Mouse (Mus musculus) heart, postnatal 0 days (tissue): ENCODE measurements at regions not wholly inside any gene's neighbourhood (a gene's known extent, or its start where the extent isn't known, plus 50 kb on each side); places are given as distances from the start of the nearest gene placed in this dataset.

Source experiments
- ATAC-seq: fragments of 200-750 bp; cut with Nextera tagmentation; 2 replicates; pipeline ENCODE4 v1.8.0; 2017; ENCODE audit warnings: low read depth, moderate number of reproducible peaks, moderate library complexity; ENCODE audit not compliant: insufficient read depth
- DNase-seq: peaks from one replicate; pipeline ENCODE4 v3.0.0-alpha.2; 2016; ENCODE audit warnings: low spot score
- H3K27ac ChIP-seq: fragments of 300-500 bp; sonication (generic); 2 replicates; pipeline ENCODE4 v1.5.1; 2014; ENCODE audit warnings: low read depth, mild to moderate bottlenecking
- H3K27me3 ChIP-seq: fragments of 300-500 bp; sonication (generic); 2 replicates; pipeline ENCODE4 v1.6.1; 2014; ENCODE audit warnings: low read length, mixed read lengths; ENCODE audit not compliant: control insufficient read depth, insufficient read depth
- H3K36me3 ChIP-seq: fragments of 300-500 bp; sonication (generic); replicated peaks from 2 replicates; pipeline ENCODE4 v1.6.1; 2014; ENCODE audit warnings: low read length, mixed read lengths; ENCODE audit not compliant: control insufficient read depth, insufficient read depth
- H3K4me1 ChIP-seq: fragments of 300-500 bp; sonication (generic); 2 replicates; pipeline ENCODE4 v1.6.1; 2014; ENCODE audit warnings: antibody characterized with exemption; ENCODE audit not compliant: control insufficient read depth, insufficient read depth
- H3K4me2 ChIP-seq: fragments of 300-500 bp; sonication (generic); 2 replicates; pipeline ENCODE4 v1.6.1; 2014; ENCODE audit warnings: low read depth, mild to moderate bottlenecking, low read length, moderate library complexity
- H3K4me3 ChIP-seq: fragments of 300-500 bp; sonication (generic); 2 replicates; pipeline ENCODE4 v1.5.1; 2014; ENCODE audit warnings: low read depth, low read length
- H3K9ac ChIP-seq: fragments of 300-500 bp; sonication (generic); replicated peaks from 2 replicates; pipeline ENCODE4 v1.6.1; 2014; ENCODE audit warnings: low read depth, low read length, mixed read lengths
- H3K9me3 ChIP-seq: fragments of 300-500 bp; sonication (generic); replicated peaks from 2 replicates; pipeline ENCODE4 v1.6.1; 2016; ENCODE audit warnings: low read length; ENCODE audit not compliant: control insufficient read depth
- CTCF ChIP-seq: IDR thresholded peaks from 2 replicates; pipeline ENCODE4 v1.5.1; 2016; ENCODE audit warnings: antibody characterized with exemption, control low read depth, low read depth
- EP300 ChIP-seq: IDR thresholded peaks from 2 replicates; pipeline ENCODE4 v1.6.1; 2016; ENCODE audit warnings: antibody characterized with exemption, low read depth
- WGBS: fragments of 180-500 bp; shearing (Covaris S2); extraction: QIAGEN DNeasy Blood & Tissue Kit; methylation state at CpG from one replicate; pipeline ENCODE4 v1.1.7; 2014; 5-methylcytosine and 5-hydroxymethylcytosine counted together

- 78% methylated on average over 4 of the region's 4 CpGs for WGBS
- H3K27ac ChIP-seq, result no peak overlapping the region
- no peak overlapping the region for H3K4me2 ChIP-seq
- no peaks in the 10 kb centered on the region for H3K27me3 ChIP-seq
- no peak for TF ChIP-seq CTCF
- no peak for TF ChIP-seq EP300
- H3K4me3 ChIP-seq, result no peak overlapping the region
- no peaks in the 10 kb centered on the region for H3K9me3 ChIP-seq
- no peaks in the 10 kb centered on the region for H3K4me1 ChIP-seq
- DNase-seq (no peak), ATAC-seq (no peak)
- no peak overlapping the region for H3K9ac ChIP-seq
- H3K36me3 ChIP-seq, result no peaks in the 10 kb centered on the region
Observed at GRCm38 (mm10) chr3:34738001-34738400, 87.8 kb downstream of the Sox2 start.

GRCm38 (mm10) chr3:34738938-34739337 is 88.7 kb downstream of the Sox2 start:
- ATAC-seq (no peak), DNase-seq (no peak)
- Histone ChIP-seq H3K4me3 (no peak overlapping the region), H3K27me3 (no peaks in the 10 kb centered on the region), H3K9me3 (no peaks in the 10 kb centered on the region), H3K4me1 (no peaks in the 10 kb centered on the region), H3K9ac (no peak overlapping the region), H3K27ac (no peak overlapping the region), H3K36me3 (no peaks in the 10 kb centered on the region), H3K4me2 (no peak overlapping the region)
- 46% methylated on average over 7 of the region's 7 CpGs for WGBS
- TF ChIP-seq EP300, result no peak
- TF ChIP-seq CTCF, result no peak

- Histone ChIP-seq H3K9me3 (no peaks in the 10 kb centered on the region), H3K27me3 (no peaks in the 10 kb centered on the region), H3K4me2 (no peak overlapping the region), H3K27ac (no peak overlapping the region), H3K36me3 (no peaks in the 10 kb centered on the region), H3K9ac (no peak overlapping the region), H3K4me3 (no peak overlapping the region), H3K4me1 (no peaks in the 10 kb centered on the region)
- 75% methylated on average over 7 of the region's 7 CpGs for WGBS
- TF ChIP-seq EP300 (no peak), CTCF (no peak)
- DNase-seq (no peak), ATAC-seq (no peak)
Observed at GRCm38 (mm10) chr3:34739693-34740092, 89.5 kb downstream of the Sox2 start.

- Histone ChIP-seq H3K9ac (no peak overlapping the region), H3K27me3 (no peaks in the 10 kb centered on the region), H3K27ac (no peak overlapping the region), H3K4me2 (no peak overlapping the region), H3K4me3 (no peak overlapping the region), H3K4me1 (no peaks in the 10 kb centered on the region), H3K36me3 (no peaks in the 10 kb centered on the region), H3K9me3 (no peaks in the 10 kb centered on the region)
- TF ChIP-seq CTCF (no peak), EP300 (no peak)
- no peak for DNase-seq
- no peak for ATAC-seq
- WGBS, result 86% methylated on average over 9 of the region's 9 CpGs
Observed at GRCm38 (mm10) chr3:34740110-34740509, 89.9 kb downstream of the Sox2 start.

GRCm38 (mm10) chr3:34745181-34745736 is 95.1 kb downstream of the Sox2 start:
- H3K9ac ChIP-seq, result no peak overlapping the region
- TF ChIP-seq CTCF (no peak), EP300 (no peak)
- ATAC-seq, result no peak
- no peak for DNase-seq
- no peak overlapping the region for H3K4me3 ChIP-seq
- WGBS, result 70% methylated on average over 5 of the region's 5 CpGs
- H3K27ac ChIP-seq, result no peak overlapping the region
- H3K4me1 ChIP-seq, result no peaks in the 10 kb centered on the region
- no peak overlapping the region for H3K4me2 ChIP-seq
- H3K36me3 ChIP-seq, result no peaks in the 10 kb centered on the region
- H3K9me3 ChIP-seq, result no peaks in the 10 kb centered on the region
- H3K27me3 ChIP-seq, result no peaks in the 10 kb centered on the region

GRCm38 (mm10) chr3:34747499-34748093 is 97.4 kb downstream of the Sox2 start:
- no peaks in the 10 kb centered on the region for H3K27me3 ChIP-seq
- no peaks in the 10 kb centered on the region for H3K36me3 ChIP-seq
- no peaks in the 10 kb centered on the region for H3K9me3 ChIP-seq
- no peak overlapping the region for H3K4me3 ChIP-seq
- WGBS, result 73% methylated on average over 10 of the region's 10 CpGs
- H3K4me1 ChIP-seq, result no peaks in the 10 kb centered on the region
- ATAC-seq (no peak), DNase-seq (no peak)
- no peak overlapping the region for H3K9ac ChIP-seq
- TF ChIP-seq CTCF (no peak), EP300 (no peak)
- no peak overlapping the region for H3K27ac ChIP-seq
- no peak overlapping the region for H3K4me2 ChIP-seq
